ENCODE assay signal across 8 mouse cellular contexts in genomic region chr13:32827951-32828350, GRCm38 (mm10). TPM values are rescaled to one million over a fixed set of nuclear protein-coding genes. Genes with fewer than 3 reads are reported as not detected.
DNase-seq lines count a peak whose midpoint lies in the region; ATAC-seq and TF ChIP-seq lines count a peak whose summit lies in the region.

No protein-coding gene starts in this region.

- TF ChIP-seq POLR2A in lung, adult 2 months (IDR thresholded peaks at IDR 0.05; ENCODE audit: borderline replicate concordance, extremely low read depth, low read depth, low read length): no peak

- ATAC-seq in neural tube, embryonic 15.5 days (ENCODE audit: low FRiP score): no peak

- no peaks in the 10 kb centered on the region for H3K9me3 ChIP-seq in neural tube, embryonic 15.5 days (replicated peaks)

- DNase-seq in neural tube, embryonic 10.5 days (ENCODE audit: extremely low spot score, low spot score): peak; percentile 57
- peak; percentile 83 for DNase-seq in adrenal gland, postnatal 10 days
- peak; percentile 24 for DNase-seq in embryo, embryonic 11.5 days (ENCODE audit: low read depth, low spot score)
- peak; percentile 72 for DNase-seq in induced T-regulatory cell, adult 2 months (ENCODE audit: low read depth)
- peak; percentile 52 for DNase-seq in lung, adult 2 months
- DNase-seq in retina, postnatal 1 day: peak; percentile 57
- DNase-seq in thymus, postnatal 4 days: peak; percentile 89

- peak; percentile 71 for TF ChIP-seq CTCF in lung, adult 2 months (IDR thresholded peaks at IDR 0.05; ENCODE audit: insufficient read depth, low read length)

- WGBS in neural tube, embryonic 15.5 days: 63% methylated on average over 4 of the region's 4 CpGs
- WGBS in lung, adult 2 months: 51% methylated on average over 4 of the region's 4 CpGs

- no peaks in the 10 kb centered on the region for H3K36me3 ChIP-seq in neural tube, embryonic 15.5 days

- H3K27me3 ChIP-seq in neural tube, embryonic 15.5 days (replicated peaks): no peaks in the 10 kb centered on the region

- H3K4me1 ChIP-seq in neural tube, embryonic 15.5 days: 0 out of 2 replicates have a peak, but pooled peaks cover 4% of the 10 kb centered on the region
- H3K4me1 ChIP-seq in lung, adult 2 months (ENCODE audit: control insufficient read depth, insufficient read depth, low read length): peaks cover 7% of the 10 kb centered on the region

- no peak overlapping the region for H3K9ac ChIP-seq in neural tube, embryonic 15.5 days (replicated peaks)

- no peak overlapping the region for H3K4me2 ChIP-seq in neural tube, embryonic 15.5 days

- no peak overlapping the region for H3K27ac ChIP-seq in neural tube, embryonic 15.5 days (replicated peaks)

- H3K4me3 ChIP-seq in neural tube, embryonic 15.5 days (replicated peaks): no peak overlapping the region
- no peak overlapping the region for H3K4me3 ChIP-seq in lung, adult 2 months (replicated peaks; ENCODE audit: extremely low read depth, low read depth, low read length)

RNA-seq across cellular contexts. Expression of gene Serpinb1a, which starts 23.0 kb away (rescaled TPM):
- 3.3 and 18.5 TPM in 2 replicates for polyA plus RNA-seq in neural tube, embryonic 15.5 days (2015; fragmentation: Nextera tagmentation; extraction: Ambion mirVana)
- total RNA-seq in adrenal gland, postnatal 10 days (2021): 10 to 100 TPM; 43.8 to 67.3 TPM
- 5.6 and 14.9 TPM in 2 replicates for polyA plus RNA-seq in lung, adult 2 months (2012; rRNA removed)

RNA-seq across cellular contexts. Expression of gene D930007J09Rik, which starts 25.3 kb away (rescaled TPM):
- polyA plus RNA-seq in neural tube, embryonic 15.5 days (2015; fragmentation: Nextera tagmentation; extraction: Ambion mirVana): not detected in 2 replicates
- not detected for total RNA-seq in adrenal gland, postnatal 10 days (2021)
- polyA plus RNA-seq in lung, adult 2 months (2012; rRNA removed): not detected in 2 replicates

RNA-seq across cellular contexts. Expression of gene Wrnip1, which starts 26.1 kb away (rescaled TPM):
- 35.8 and 42.8 TPM in 2 replicates for polyA plus RNA-seq in neural tube, embryonic 15.5 days (2015; fragmentation: Nextera tagmentation; extraction: Ambion mirVana)
- total RNA-seq in adrenal gland, postnatal 10 days (2021): 10 to 100 TPM; 36.3 to 39.9 TPM
- 29.0 and 36.0 TPM in 2 replicates for polyA plus RNA-seq in lung, adult 2 months (2012; rRNA removed)

RNA-seq across cellular contexts. Expression of gene Mylk4, which starts 44.2 kb away (rescaled TPM):
- 0.40 and 0.52 TPM in 2 replicates for polyA plus RNA-seq in neural tube, embryonic 15.5 days (2015; fragmentation: Nextera tagmentation; extraction: Ambion mirVana)
- total RNA-seq in adrenal gland, postnatal 10 days (2021): 10 to 100 TPM in 1 of 2 experiments, 1 to 10 TPM in 1; 4.5 to 17.1 TPM
- polyA plus RNA-seq in lung, adult 2 months (2012; rRNA removed): 0.77 and 4.1 TPM in 2 replicates

Comparison
In these comparisons a context has a peak if more than half of its experiments do, and no peak if none do; other contexts are left out.
1. DNase-seq: peak in every context shown above with its lines; median percentile 89 in thymus, postnatal 4 days; 83 in adrenal gland, postnatal 10 days; 72 in induced T-regulatory cell, adult 2 months; 57 in neural tube, embryonic 10.5 days; 57 in retina, postnatal 1 day; 52 in lung, adult 2 months; 24 in embryo, embryonic 11.5 days.